Mouse (Mus musculus): ENCODE results near the gene Dnajc2. TPM values are rescaled to one million over a fixed set of nuclear protein-coding genes. Genes with fewer than 3 reads are reported as not detected.

Gene Dnajc2
- total and polyA plus RNA-seq, 3 experiments, result 83.4 to 150 (median 140) TPM

- H3K4me1 ChIP-seq (ENCODE audit: insufficient read depth, low read depth, low read length), result peaks cover 49% of the 10 kb centered on the region
- no peaks in the 10 kb centered on the region for H3K9me3 ChIP-seq (replicated peaks)
- H3K36me3 ChIP-seq (replicated peaks), result peaks cover 52% of the 10 kb centered on the region
- no peak for TF ChIP-seq GATA1 (IDR thresholded peaks at IDR 0.05; ENCODE audit: borderline replicate concordance, low read length)
- no peak for TF ChIP-seq CTCF (IDR thresholded peaks at IDR 0.05; ENCODE audit: low read depth, low read length)
- TF ChIP-seq TAL1 (conservative IDR thresholded peaks at IDR 0.05; ENCODE audit: low read depth, low read length), result no peak
- no peak for TF ChIP-seq GATA2 (IDR thresholded peaks at IDR 0.05; ENCODE audit: borderline replicate concordance, low read depth, low read length)
- no peak for TF ChIP-seq POLR2AphosphoS5 (IDR thresholded peaks at IDR 0.05; ENCODE audit: insufficient replicate concordance, low read depth, low read length)
- peak overlapping the region; percentile 95 for H3K4me3 ChIP-seq (ENCODE audit: low read depth, low read length)
- no peak for ATAC-seq (ENCODE audit: extremely low read depth, insufficient number of reproducible peaks, low FRiP score, poor library complexity, severe bottlenecking)
- no peak for DNase-seq (ENCODE audit: low spot score)
- H3K27me3 ChIP-seq (ENCODE audit: insufficient read depth, low read length), result no peaks in the 10 kb centered on the region
These were observed 2.4 kb upstream of the Dnajc2 start for GRCm38 (mm10) chr5:21787186-21788105.

GRCm38 (mm10) chr5:21786258-21787185, 1.5 kb upstream of the Dnajc2 start:
- Histone ChIP-seq H3K4me3 (ENCODE audit: low read depth, low read length) (peak overlapping the region; percentile 95), H3K4me1 (ENCODE audit: insufficient read depth, low read depth, low read length) (peaks cover 46% of the 10 kb centered on the region)
- ATAC-seq (ENCODE audit: extremely low read depth, insufficient number of reproducible peaks, low FRiP score, poor library complexity, severe bottlenecking), result peak; percentile 66

GRCm38 (mm10) chr5:21785776-21786175, 725 bp upstream of the Dnajc2 start:
- Histone ChIP-seq H3K9me3 (replicated peaks) (no peaks in the 10 kb centered on the region), H3K36me3 (replicated peaks) (peaks cover 54% of the 10 kb centered on the region), H3K4me3 (ENCODE audit: low read depth, low read length) (peak overlapping the region; percentile 95; the same call in 1 of the 2 replicates), H3K4me1 (ENCODE audit: insufficient read depth, low read depth, low read length) (peaks cover 43% of the 10 kb centered on the region), H3K27me3 (ENCODE audit: insufficient read depth, low read length) (no peaks in the 10 kb centered on the region)
- DNase-seq (ENCODE audit: low spot score) (no peak), ATAC-seq (ENCODE audit: extremely low read depth, insufficient number of reproducible peaks, low FRiP score, poor library complexity, severe bottlenecking) (no peak)
- TF ChIP-seq TAL1 (conservative IDR thresholded peaks at IDR 0.05; ENCODE audit: low read depth, low read length), result no peak
- TF ChIP-seq POLR2AphosphoS5 (IDR thresholded peaks at IDR 0.05; ENCODE audit: insufficient replicate concordance, low read depth, low read length), result no peak
- no peak for TF ChIP-seq CTCF (IDR thresholded peaks at IDR 0.05; ENCODE audit: low read depth, low read length)
- no peak for TF ChIP-seq GATA1 (IDR thresholded peaks at IDR 0.05; ENCODE audit: borderline replicate concordance, low read length)

More at GRCm38 (mm10) chr5:21786258-21787185, 1.5 kb upstream of the Dnajc2 start:
- no peaks in the 10 kb centered on the region for H3K9me3 ChIP-seq (replicated peaks)
- TF ChIP-seq GATA2 (IDR thresholded peaks at IDR 0.05; ENCODE audit: borderline replicate concordance, low read depth, low read length) (no peak), CTCF (IDR thresholded peaks at IDR 0.05; ENCODE audit: low read depth, low read length) (no peak), TAL1 (conservative IDR thresholded peaks at IDR 0.05; ENCODE audit: low read depth, low read length) (no peak), POLR2AphosphoS5 (IDR thresholded peaks at IDR 0.05; ENCODE audit: insufficient replicate concordance, low read depth, low read length) (no peak), GATA1 (IDR thresholded peaks at IDR 0.05; ENCODE audit: borderline replicate concordance, low read length) (no peak)
- H3K27me3 ChIP-seq (ENCODE audit: insufficient read depth, low read length), result no peaks in the 10 kb centered on the region
- peaks cover 53% of the 10 kb centered on the region for H3K36me3 ChIP-seq (replicated peaks)
- peak; percentile 78 for DNase-seq (ENCODE audit: low spot score)

GRCm38 (mm10) chr5:21784161-21785052, 644 bp downstream of the Dnajc2 start:
- H3K4me1 ChIP-seq (ENCODE audit: insufficient read depth, low read depth, low read length), result peaks cover 42% of the 10 kb centered on the region
- TF ChIP-seq GATA2 (IDR thresholded peaks at IDR 0.05; ENCODE audit: borderline replicate concordance, low read depth, low read length) (no peak), CTCF (IDR thresholded peaks at IDR 0.05; ENCODE audit: low read depth, low read length) (no peak), POLR2AphosphoS5 (IDR thresholded peaks at IDR 0.05; ENCODE audit: insufficient replicate concordance, low read depth, low read length) (no peak), GATA1 (IDR thresholded peaks at IDR 0.05; ENCODE audit: borderline replicate concordance, low read length) (no peak), TAL1 (conservative IDR thresholded peaks at IDR 0.05; ENCODE audit: low read depth, low read length) (no peak)
- ATAC-seq (ENCODE audit: extremely low read depth, insufficient number of reproducible peaks, low FRiP score, poor library complexity, severe bottlenecking) (no peak), DNase-seq (ENCODE audit: low spot score) (peak; percentile 58)
- no peaks in the 10 kb centered on the region for H3K9me3 ChIP-seq (replicated peaks)
- H3K36me3 ChIP-seq (replicated peaks), result peaks cover 54% of the 10 kb centered on the region
- H3K27me3 ChIP-seq (ENCODE audit: insufficient read depth, low read length), result no peaks in the 10 kb centered on the region
- H3K4me3 ChIP-seq (ENCODE audit: low read depth, low read length), result peak overlapping the region; percentile 95

- H3K27me3 ChIP-seq (ENCODE audit: insufficient read depth, low read length), result no peaks in the 10 kb centered on the region
- H3K4me3 ChIP-seq (ENCODE audit: low read depth, low read length), result no peak overlapping the region
- peaks cover 78% of the 10 kb centered on the region for H3K36me3 ChIP-seq (replicated peaks)
- no peaks in the 10 kb centered on the region for H3K9me3 ChIP-seq (replicated peaks)
- no peak for ATAC-seq (ENCODE audit: extremely low read depth, insufficient number of reproducible peaks, low FRiP score, poor library complexity, severe bottlenecking)
- peaks cover 7% of the 10 kb centered on the region for H3K4me1 ChIP-seq (ENCODE audit: insufficient read depth, low read depth, low read length)
- no peak for TF ChIP-seq POLR2AphosphoS5 (IDR thresholded peaks at IDR 0.05; ENCODE audit: insufficient replicate concordance, low read depth, low read length)
- no peak for TF ChIP-seq TAL1 (conservative IDR thresholded peaks at IDR 0.05; ENCODE audit: low read depth, low read length)
- TF ChIP-seq GATA1 (IDR thresholded peaks at IDR 0.05; ENCODE audit: borderline replicate concordance, low read length), result no peak
- no peak for TF ChIP-seq GATA2 (IDR thresholded peaks at IDR 0.05; ENCODE audit: borderline replicate concordance, low read depth, low read length)
- TF ChIP-seq CTCF (IDR thresholded peaks at IDR 0.05; ENCODE audit: low read depth, low read length), result no peak
- DNase-seq (ENCODE audit: low spot score), result no peak
These were observed 8.6 kb downstream of the Dnajc2 start for GRCm38 (mm10) chr5:21776491-21776890.
